Mouse (Mus musculus) limb, embryonic 11.5 days (tissue): ENCODE results near the gene Tmem151b. TPM values are rescaled to one million over a fixed set of nuclear protein-coding genes. Genes with fewer than 3 reads are reported as not detected.

Experiments
- ATAC-seq: fragments of 200-750 bp; cut with Nextera tagmentation; 2 replicates; pipeline ENCODE4 v1.8.0; 2017; ENCODE audit warnings: low read depth; ENCODE audit not compliant: insufficient number of reproducible peaks, low FRiP score, low TSS enrichment
- DNase-seq: peaks from one replicate; pipeline ENCODE4 v3.0.0-alpha.2; 2015; ENCODE audit warnings: low spot score
- H3K27ac ChIP-seq: fragments of 300-500 bp; sonication (generic); replicated peaks from 2 replicates; pipeline ENCODE4 v1.5.1; 2014; ENCODE audit warnings: low read depth, mild to moderate bottlenecking, low read length
- H3K27me3 ChIP-seq: fragments of 300-500 bp; sonication (generic); 2 replicates; pipeline ENCODE4 v1.6.1; 2014; ENCODE audit warnings: mild to moderate bottlenecking, low read length, mixed read lengths; ENCODE audit not compliant: control insufficient read depth, insufficient read depth
- H3K36me3 ChIP-seq: fragments of 300-500 bp; sonication (generic); 2 replicates; pipeline ENCODE4 v1.6.1; 2014; ENCODE audit warnings: mild to moderate bottlenecking, low read length, moderate library complexity, mixed read lengths; ENCODE audit not compliant: control insufficient read depth, insufficient read depth
- H3K4me1 ChIP-seq: fragments of 300-500 bp; sonication (generic); 2 replicates; pipeline ENCODE4 v1.6.1; 2014; ENCODE audit warnings: low read length, mixed read lengths; ENCODE audit not compliant: control insufficient read depth, insufficient read depth
- H3K4me2 ChIP-seq: fragments of 300-500 bp; sonication (generic); 2 replicates; pipeline ENCODE4 v1.6.1; 2014; ENCODE audit warnings: low read depth, mild to moderate bottlenecking, moderate library complexity; ENCODE audit not compliant: severe bottlenecking
- H3K4me3 ChIP-seq: fragments of 300-500 bp; sonication (generic); 2 replicates; pipeline ENCODE4 v1.5.1; 2014; ENCODE audit warnings: low read depth, low read length
- H3K9ac ChIP-seq: fragments of 300-500 bp; sonication (generic); 2 replicates; pipeline ENCODE4 v1.6.1; 2014; ENCODE audit warnings: mild to moderate bottlenecking, low read length
- H3K9me3 ChIP-seq: fragments of 300-500 bp; sonication (generic); 2 replicates; pipeline ENCODE4 v1.6.1; 2016; ENCODE audit warnings: low read length; ENCODE audit not compliant: control insufficient read depth
- WGBS: fragments of 180-500 bp; shearing (Covaris S2); extraction: QIAGEN DNeasy Blood & Tissue Kit; methylation state at CpG from one replicate; pipeline ENCODE4 v1.1.7; 2014; 5-methylcytosine and 5-hydroxymethylcytosine counted together
- polyA plus RNA-seq: library from polyadenylated mRNA; unstranded; fragments of >200 nt; fragmentation: Nextera tagmentation; extraction: Ambion mirVana; gene quantifications from 2 replicates; pipeline ENCODE4 v1.2.1, GENCODE M21; 2014

The Tmem151b gene
- polyA plus RNA-seq, 1 experiment from 2014 or later: 5.2 TPM

- Histone ChIP-seq H3K9me3 (no peaks in the 10 kb centered on the region), H3K27me3 (peaks cover 35% of the 10 kb centered on the region), H3K9ac (no peak overlapping the region), H3K4me3 (no peak overlapping the region), H3K4me2 (no peak overlapping the region), H3K36me3 (no peaks in the 10 kb centered on the region), H3K27ac (no peak overlapping the region), H3K4me1 (peaks cover 6% of the 10 kb centered on the region)
- no peak for ATAC-seq
- no peak for DNase-seq
- WGBS: 81% methylated on average over 21 of the region's 21 CpGs
Observed at GRCm38 (mm10) chr17:45539664-45540063, 9.8 kb downstream of the Tmem151b start.

- Histone ChIP-seq H3K36me3 (no peaks in the 10 kb centered on the region), H3K27me3 (peaks cover 26% of the 10 kb centered on the region), H3K9me3 (no peaks in the 10 kb centered on the region), H3K9ac (no peak overlapping the region), H3K4me1 (no peaks in the 10 kb centered on the region), H3K4me2 (no peak overlapping the region), H3K4me3 (no peak overlapping the region), H3K27ac (no peak overlapping the region)
- 72% methylated on average over 4 of the region's 4 CpGs for WGBS
- ATAC-seq: no peak
- no peak for DNase-seq
Observed at GRCm38 (mm10) chr17:45538394-45538793, 11.1 kb downstream of the Tmem151b start.

GRCm38 (mm10) chr17:45536264-45536663 is 13.2 kb downstream of the Tmem151b start:
- H3K27me3 ChIP-seq: peaks cover 16% of the 10 kb centered on the region
- no peak overlapping the region for H3K4me3 ChIP-seq
- ATAC-seq (no peak), DNase-seq (peak; percentile 71)
- no peaks in the 10 kb centered on the region; the same call in 1 of the 2 replicates for H3K9me3 ChIP-seq
- H3K36me3 ChIP-seq: no peaks in the 10 kb centered on the region
- WGBS: 14% methylated on average over 5 of the region's 5 CpGs
- no peaks in the 10 kb centered on the region for H3K4me1 ChIP-seq
- H3K9ac ChIP-seq: no peak overlapping the region
- no peak overlapping the region for H3K27ac ChIP-seq
- H3K4me2 ChIP-seq: no peak overlapping the region

- 52% methylated on average over 15 of the region's 15 CpGs for WGBS
- Histone ChIP-seq H3K4me2 (no peak overlapping the region), H3K4me1 (no peaks in the 10 kb centered on the region), H3K9me3 (no peaks in the 10 kb centered on the region; the same call in 1 of the 2 replicates), H3K27ac (no peak overlapping the region), H3K4me3 (no peak overlapping the region), H3K27me3 (peaks cover 24% of the 10 kb centered on the region), H3K9ac (no peak overlapping the region), H3K36me3 (no peaks in the 10 kb centered on the region)
- no peak for DNase-seq
- ATAC-seq: no peak
Observed at GRCm38 (mm10) chr17:45532896-45533295, 16.6 kb downstream of the Tmem151b start.

- Histone ChIP-seq H3K9ac (no peak overlapping the region), H3K4me1 (no peaks in the 10 kb centered on the region), H3K36me3 (no peaks in the 10 kb centered on the region), H3K27ac (no peak overlapping the region), H3K9me3 (no peaks in the 10 kb centered on the region; the same call in 1 of the 2 replicates), H3K4me2 (no peak overlapping the region), H3K4me3 (no peak overlapping the region), H3K27me3 (peaks cover 19% of the 10 kb centered on the region)
- WGBS: 52% methylated on average over 13 of the region's 13 CpGs
- ATAC-seq (no peak), DNase-seq (no peak)
Observed at GRCm38 (mm10) chr17:45530346-45530782, 19.1 kb downstream of the Tmem151b start.

- Histone ChIP-seq H3K9ac (no peak overlapping the region), H3K36me3 (no peaks in the 10 kb centered on the region), H3K4me1 (0 out of 2 replicates have a peak, but pooled peaks cover 3% of the 10 kb centered on the region), H3K4me2 (no peak overlapping the region), H3K4me3 (no peak overlapping the region), H3K27me3 (peaks cover 8% of the 10 kb centered on the region), H3K9me3 (no peaks in the 10 kb centered on the region), H3K27ac (no peak overlapping the region)
- WGBS: 19% methylated on average over 5 of the region's 5 CpGs
- no peak for ATAC-seq
- DNase-seq: no peak
Observed at GRCm38 (mm10) chr17:45526571-45526970, 22.9 kb downstream of the Tmem151b start.

- ATAC-seq (no peak), DNase-seq (no peak)
- no peak overlapping the region for H3K4me3 ChIP-seq
- no peak overlapping the region for H3K9ac ChIP-seq
- H3K9me3 ChIP-seq: no peaks in the 10 kb centered on the region
- H3K4me2 ChIP-seq: no peak overlapping the region
- no peaks in the 10 kb centered on the region for H3K36me3 ChIP-seq
- H3K4me1 ChIP-seq: 0 out of 2 replicates have a peak, but pooled peaks cover 3% of the 10 kb centered on the region
- WGBS: 43% methylated on average over 4 of the region's 4 CpGs
- peaks cover 3% of the 10 kb centered on the region; the same call in 1 of the 2 replicates for H3K27me3 ChIP-seq
- no peak overlapping the region for H3K27ac ChIP-seq
Observed at GRCm38 (mm10) chr17:45524961-45525360, 24.5 kb downstream of the Tmem151b start.

GRCm38 (mm10) chr17:45523263-45523662 is 26.2 kb downstream of the Tmem151b start, which contains the start of gene Tcte1:
TSS of gene Tcte1 (plus strand) at chr17:45523434.
- no peaks in the 10 kb centered on the region for H3K36me3 ChIP-seq
- DNase-seq (peak; percentile 83), ATAC-seq (peak; percentile 56; the same call in 1 of the 2 replicates)
- H3K27ac ChIP-seq: no peak within 1 kb of the TSS
- H3K4me3 ChIP-seq: peak within 1 kb of the TSS; percentile 35
- WGBS: under 1% methylated on average over 21 of the region's 21 CpGs
- H3K9ac ChIP-seq: peak within 1 kb of the TSS; percentile 55
- H3K4me1 ChIP-seq: 0 out of 2 replicates have a peak, but pooled peaks cover 3% of the 10 kb centered on the region
- H3K27me3 ChIP-seq: no peaks in the 10 kb centered on the region
- peak within 1 kb of the TSS; percentile 80 for H3K4me2 ChIP-seq
- no peaks in the 10 kb centered on the region for H3K9me3 ChIP-seq

GRCm38 (mm10) chr17:45520136-45520535 is 29.3 kb downstream of the Tmem151b start:
- 77% methylated on average over 11 of the region's 11 CpGs for WGBS
- Histone ChIP-seq H3K9me3 (no peaks in the 10 kb centered on the region), H3K27ac (no peak overlapping the region), H3K9ac (no peak overlapping the region), H3K4me2 (no peak overlapping the region), H3K4me3 (no peak overlapping the region), H3K36me3 (no peaks in the 10 kb centered on the region), H3K4me1 (0 out of 2 replicates have a peak, but pooled peaks cover 3% of the 10 kb centered on the region), H3K27me3 (no peaks in the 10 kb centered on the region)
- DNase-seq (no peak), ATAC-seq (no peak)
